Mouse (Mus musculus): Measurements from ENCODE around the gene Sdc4.

Gene Sdc4

DNA sequence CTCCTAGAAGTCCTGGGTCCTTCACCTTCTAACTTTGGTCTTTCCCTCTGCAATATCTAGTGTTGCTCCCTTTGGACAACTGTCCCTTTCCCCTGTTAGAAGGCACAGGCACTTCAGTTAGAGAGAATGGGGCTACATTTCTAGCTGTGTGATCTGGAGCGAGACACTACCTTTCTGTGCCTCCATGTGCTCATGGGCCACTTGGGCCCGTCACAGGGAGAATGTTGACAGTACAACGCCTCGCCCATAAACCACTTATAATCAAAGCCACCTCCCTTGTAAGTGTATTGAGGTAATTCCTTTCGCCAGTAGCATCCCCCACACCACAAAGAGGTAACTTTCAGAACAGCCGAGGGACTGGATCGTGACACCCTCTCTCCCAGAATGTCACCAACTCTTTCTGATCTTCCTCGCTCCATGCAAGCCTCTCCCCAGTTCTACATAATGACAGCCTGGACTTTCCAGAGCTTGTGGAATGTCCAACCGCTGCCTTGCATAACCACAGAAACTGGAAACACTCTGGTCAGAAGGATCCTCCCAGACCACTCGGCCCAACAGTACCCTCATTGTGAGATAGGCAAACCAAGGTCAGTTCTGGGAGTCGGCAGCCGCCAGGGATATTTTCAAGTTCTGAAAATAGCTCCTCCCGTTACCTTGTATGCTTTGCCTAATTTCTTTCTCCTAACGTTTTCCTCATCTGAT, 5.8 kb upstream of the Sdc4 start:
- in situ Hi-C loops (cut with MboI, MseI): no loop called here

GRCm38 (mm10) chr2:164448921-164449320, 5.2 kb upstream of the Sdc4 start:
- in situ Hi-C loops (cut with MboI, MseI): no loop called here

DNA sequence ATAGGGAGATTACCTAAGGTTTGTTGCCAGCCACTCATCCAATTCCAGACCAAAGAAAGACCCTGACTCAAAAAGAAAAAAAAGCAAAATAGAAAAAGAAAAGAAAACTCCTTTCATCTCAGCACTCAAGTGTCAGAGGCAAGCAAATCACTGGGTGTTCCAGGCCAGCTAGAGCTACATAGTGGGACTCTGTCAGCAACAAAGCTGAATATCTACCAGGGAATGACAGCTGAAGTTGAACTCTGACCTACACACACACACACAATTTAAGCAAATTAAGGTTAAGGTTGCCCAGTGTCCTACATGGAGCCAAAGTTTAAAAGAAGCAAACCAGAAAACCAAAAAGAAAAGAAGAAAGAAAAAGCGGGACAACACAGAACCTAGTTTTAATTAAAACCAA, 4.5 kb upstream of the Sdc4 start:
- in situ Hi-C loops (cut with MboI, MseI): no loop called here

DNA sequence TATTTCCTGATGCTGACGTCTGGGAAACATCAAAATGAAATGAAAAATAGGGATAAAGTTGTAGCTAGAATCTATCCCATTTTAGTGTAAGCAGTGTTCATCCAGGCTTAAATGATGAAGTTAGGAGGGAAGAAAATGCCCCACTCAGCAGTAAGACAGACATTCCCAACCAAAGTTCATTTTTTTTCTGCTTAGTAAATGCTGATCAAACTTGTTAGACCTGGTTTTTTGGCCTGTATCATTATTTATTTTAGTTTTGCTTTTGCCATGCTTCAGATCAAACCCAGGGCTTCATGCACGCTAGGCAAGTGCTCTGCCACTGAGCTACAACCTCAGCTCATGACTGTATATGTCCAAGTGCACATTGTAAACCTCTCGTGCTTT, 2.4 kb upstream of the Sdc4 start:
- in situ Hi-C loops (cut with MboI, MseI): no loop called here

GRCm38 (mm10) chr2:164445399-164446085, 1.9 kb upstream of the Sdc4 start:
- in situ Hi-C loops (cut with MboI, MseI): no loop called here

DNA sequence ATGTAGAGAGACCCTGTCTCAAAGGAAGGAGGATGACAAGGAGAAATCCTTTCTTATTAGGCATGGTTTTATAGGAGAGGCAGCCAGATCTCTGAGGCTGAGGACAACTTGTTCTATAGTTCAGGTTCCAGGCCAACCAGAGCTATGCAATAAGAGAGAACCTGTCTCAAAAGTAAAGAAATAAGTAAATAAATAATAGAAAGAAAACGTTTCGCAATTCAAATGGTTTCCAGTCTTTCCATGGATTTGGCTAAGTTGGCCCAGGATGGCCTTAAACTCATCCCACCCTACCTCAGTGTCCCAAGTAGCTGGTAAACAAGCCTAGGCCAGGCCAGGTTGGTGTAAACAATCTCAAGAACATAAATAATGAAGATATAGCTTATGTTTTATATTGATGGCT, 1.0 kb upstream of the Sdc4 start:
- in situ Hi-C loops (cut with MboI, MseI): no loop called here

DNA sequence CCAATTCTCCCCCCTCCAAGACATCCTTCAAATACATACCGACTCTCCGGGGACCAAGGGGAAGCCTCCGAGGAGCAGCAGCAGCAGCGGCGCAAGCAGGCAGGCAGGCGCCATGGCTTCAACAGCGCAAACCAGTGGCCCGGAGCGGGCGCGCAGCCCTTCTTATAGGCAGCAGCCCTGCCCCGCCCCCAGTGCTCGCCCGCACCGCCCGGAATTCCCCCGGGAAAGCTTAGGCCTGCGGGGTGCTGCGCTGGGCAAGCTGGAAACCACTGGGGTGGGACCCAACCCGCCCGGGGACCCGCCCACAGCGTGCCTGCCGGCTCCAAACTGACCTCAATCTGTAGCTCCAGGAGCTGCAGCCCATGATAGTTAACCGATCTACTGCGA, 643 bp downstream of the Sdc4 start:
- in situ Hi-C loops (cut with MboI, MseI): no loop called here

- in situ Hi-C loops (cut with MboI, MseI): no loop called here
Observed at GRCm38 (mm10) chr2:164442315-164443050, 1.2 kb downstream of the Sdc4 start.

GRCm38 (mm10) chr2:164441731-164442130, 2.0 kb downstream of the Sdc4 start:
- in situ Hi-C loops (cut with MboI, MseI): no loop called here

DNA sequence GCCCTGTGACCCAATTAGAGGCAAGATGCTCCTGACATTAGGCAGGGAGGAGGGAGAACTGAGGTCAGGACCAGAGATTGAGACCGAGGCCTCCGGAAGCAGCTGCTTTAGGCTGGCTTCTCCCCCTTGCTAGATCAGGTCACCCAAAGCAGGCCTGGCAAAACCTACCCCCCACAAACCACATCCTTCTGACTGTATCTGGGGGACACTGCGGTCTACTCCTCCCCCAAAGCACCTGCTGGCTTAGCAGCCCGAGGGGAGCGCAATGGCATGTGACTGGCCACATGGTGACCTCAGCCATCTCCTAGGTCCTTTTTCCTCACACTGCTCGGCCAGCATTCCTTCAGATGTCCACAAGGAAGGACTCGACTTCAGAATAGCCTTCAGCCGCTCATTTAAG, 2.5 kb downstream of the Sdc4 start:
- in situ Hi-C loops (cut with MboI, MseI): no loop called here

DNA sequence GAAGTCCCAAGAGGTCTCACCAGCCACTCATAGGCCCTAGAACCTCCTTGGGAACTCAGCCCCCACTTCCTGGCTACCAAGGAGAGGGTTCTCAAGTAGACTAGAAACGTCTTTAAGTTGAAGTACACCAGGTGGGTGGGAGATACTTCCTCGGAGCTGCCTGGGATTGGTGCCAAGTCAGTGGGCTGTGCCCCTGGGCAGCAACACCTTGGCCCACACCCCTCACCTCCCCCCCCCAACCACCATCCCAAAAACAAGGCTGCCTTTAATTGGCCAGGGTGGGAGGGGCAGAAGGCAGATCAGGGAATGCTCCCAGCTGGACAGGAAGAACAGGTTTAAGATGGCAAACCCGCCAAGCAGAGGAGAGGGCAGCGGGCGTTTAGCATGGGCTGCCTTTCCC, 3.4 kb downstream of the Sdc4 start:
- in situ Hi-C loops (cut with MboI, MseI): no loop called here

GRCm38 (mm10) chr2:164439001-164439421, 4.7 kb downstream of the Sdc4 start:
- in situ Hi-C loops (cut with MboI, MseI): no loop called here

DNA sequence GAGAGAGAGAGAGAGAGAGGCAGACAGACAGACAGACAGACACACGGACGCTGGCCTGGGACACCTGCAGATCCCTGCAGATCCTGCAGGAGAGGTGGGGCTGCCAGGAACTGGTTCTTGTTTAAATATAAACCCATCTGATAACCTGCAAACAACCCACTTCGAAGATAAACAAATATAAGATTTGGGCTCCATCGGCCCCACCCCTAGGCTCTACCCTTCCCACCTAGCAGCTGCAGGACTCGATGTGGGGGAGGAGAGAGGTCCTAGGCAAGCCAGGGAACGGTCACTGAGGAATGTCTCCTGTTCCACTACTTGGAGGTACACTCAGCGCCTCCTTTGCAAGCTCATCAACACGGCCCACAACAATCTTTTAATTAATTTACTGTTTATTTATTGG, 5.4 kb downstream of the Sdc4 start:
- in situ Hi-C loops (cut with MboI, MseI): no loop called here

DNA sequence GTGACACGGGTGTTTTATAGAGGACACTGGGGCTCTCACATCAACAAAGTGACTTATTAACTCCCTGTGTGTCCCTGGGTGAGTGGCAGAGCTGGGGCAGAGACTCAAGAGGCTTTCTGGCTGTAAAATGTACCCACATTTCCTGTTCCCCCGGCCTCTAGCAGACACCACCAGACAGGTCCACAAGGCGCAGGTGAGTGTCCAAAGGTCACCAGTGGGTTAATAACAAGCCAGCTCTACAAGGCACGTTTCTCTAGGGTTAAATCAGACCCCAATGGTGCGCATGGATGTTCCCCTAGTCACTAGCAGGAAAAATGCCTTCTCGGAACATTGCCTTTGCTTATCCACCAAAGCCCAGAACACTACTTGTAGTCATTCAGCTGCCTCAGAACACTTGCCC, 6.0 kb downstream of the Sdc4 start:
- in situ Hi-C loops (cut with MboI, MseI): no loop called here

GRCm38 (mm10) chr2:164436961-164437360, 6.7 kb downstream of the Sdc4 start:
- in situ Hi-C loops (cut with MboI, MseI): no loop called here

- in situ Hi-C loops (cut with MboI, MseI): no loop called here
Observed at GRCm38 (mm10) chr2:164436215-164436913, 7.3 kb downstream of the Sdc4 start.

DNA sequence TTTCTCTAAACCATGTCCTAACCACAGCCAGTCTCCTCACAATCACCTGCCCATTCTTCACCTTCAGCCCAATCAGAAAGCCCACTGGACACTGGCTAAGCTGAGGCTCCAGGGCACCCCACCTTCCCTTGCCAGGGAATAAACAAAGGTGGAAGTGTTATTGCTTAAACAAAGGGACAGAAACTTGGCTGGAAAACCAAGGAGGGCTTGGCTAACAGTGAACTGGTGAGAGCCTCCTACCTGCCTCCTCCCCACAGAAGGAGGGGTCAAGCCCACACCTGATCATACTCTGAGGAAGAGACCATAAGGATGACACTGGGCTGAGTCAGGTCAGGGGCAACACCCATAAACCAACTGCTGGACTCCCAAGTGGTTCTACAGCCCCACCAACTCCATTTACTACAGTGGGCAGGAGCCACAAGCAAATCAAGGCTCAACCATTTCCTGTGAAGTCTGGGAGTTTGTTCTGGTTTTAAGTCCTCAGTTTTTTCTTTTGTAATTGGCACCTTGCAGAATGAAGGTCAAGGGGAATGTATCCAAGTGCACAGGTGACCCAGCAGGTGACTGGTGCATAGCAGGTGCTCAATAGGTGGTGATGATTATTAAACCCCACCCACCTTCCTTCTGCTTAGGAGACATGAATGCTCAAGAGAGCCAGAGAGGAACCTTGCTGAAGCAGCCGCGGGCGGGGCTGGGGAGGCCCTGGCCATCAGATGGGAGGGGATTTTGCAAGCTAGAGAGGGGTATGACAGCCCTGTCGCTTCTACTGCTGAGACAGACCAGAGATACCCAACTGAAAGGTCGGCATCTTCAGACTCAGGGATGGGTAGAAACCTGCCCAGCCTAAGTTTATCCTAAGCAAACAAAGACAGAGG, 8.2 kb downstream of the Sdc4 start:
- in situ Hi-C loops (cut with MboI, MseI): no loop called here

DNA sequence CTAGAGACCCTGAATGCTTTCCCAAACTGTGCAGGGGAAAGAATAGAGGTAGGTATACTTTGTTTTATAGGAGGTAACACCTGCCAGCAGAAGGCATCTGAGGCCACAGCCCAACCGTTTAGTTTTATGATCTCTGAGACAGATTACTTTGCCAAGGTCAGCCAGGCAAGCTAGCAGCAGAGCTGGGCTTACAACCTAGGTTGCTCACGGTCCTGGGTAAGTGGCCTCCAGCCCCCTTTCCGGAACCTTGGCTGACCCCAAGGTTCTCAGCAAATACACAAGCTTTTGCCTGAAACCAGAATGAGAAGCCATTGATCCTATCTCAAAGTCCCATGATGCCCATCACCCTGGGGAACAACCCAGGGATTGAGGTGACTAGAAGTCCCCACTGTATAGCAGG, 9.0 kb downstream of the Sdc4 start:
- in situ Hi-C loops (cut with MboI, MseI): no loop called here

DNA sequence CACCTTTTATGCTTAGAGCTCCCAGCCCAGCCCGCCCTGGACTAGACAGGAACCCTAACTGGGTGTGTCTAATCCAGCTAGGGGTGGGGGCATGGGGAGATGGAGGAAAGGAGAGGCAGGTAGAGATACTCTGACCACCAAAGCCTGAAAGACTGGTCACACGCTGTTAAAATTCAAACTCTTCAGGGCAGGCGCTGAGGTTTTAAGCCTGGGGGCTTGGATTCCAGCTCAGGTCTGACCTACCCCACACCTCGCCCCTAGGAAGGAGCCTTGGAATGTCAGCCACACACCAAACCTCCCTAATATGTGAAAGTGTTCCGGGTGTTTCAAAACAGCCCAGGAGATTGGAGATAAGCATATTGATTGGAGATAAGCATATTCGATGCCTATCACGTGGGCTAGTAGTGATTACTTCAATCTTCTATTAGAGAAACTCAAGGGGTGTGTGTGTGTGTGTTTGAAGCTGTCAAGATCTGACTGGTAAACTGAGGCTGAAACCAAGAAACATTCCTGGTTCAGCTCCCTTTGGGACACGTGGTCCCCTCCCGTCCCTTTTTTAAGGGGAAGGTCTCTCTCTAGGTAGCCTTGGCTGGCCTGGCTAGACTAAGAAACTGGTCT, 10.3 kb downstream of the Sdc4 start:
- in situ Hi-C loops (cut with MboI, MseI): no loop called here

GRCm38 (mm10) chr2:164432541-164433191, 11.0 kb downstream of the Sdc4 start:
- in situ Hi-C loops (cut with MboI, MseI): no loop called here
